In genomic region chr2:146220591-146221075, GRCm38 (mm10) we compare ENCODE assay signal across 9 mouse cellular contexts. TPM values are rescaled to one million over a fixed set of nuclear protein-coding genes. Genes with fewer than 3 reads are reported as not detected.
DNase-seq lines count a peak whose midpoint lies in the region; ATAC-seq lines count a peak whose summit lies in the region.
"Had no signal": no experiment of that assay in that cellular context is flagged by ENCODE, and none has a peak within 500 bp of the region (broad histone marks: within the 10 kb centered on the region; RNA-seq: fewer than 3 reads in every experiment).

No protein-coding gene starts in this region.

- H3K27me3 ChIP-seq in lung, embryonic 16.5 days (ENCODE audit: control insufficient read depth, insufficient read depth, low read depth, low read length): peaks cover 90% of the 10 kb centered on the region
- H3K27me3 ChIP-seq in limb, embryonic 10.5 days (ENCODE audit: low read depth, poor library complexity, severe bottlenecking): peaks cover 100% of the 10 kb centered on the region

- no peaks in the 10 kb centered on the region for H3K36me3 ChIP-seq in lung, embryonic 16.5 days (ENCODE audit: control insufficient read depth, insufficient read depth, low read length)
- H3K36me3 ChIP-seq in limb, embryonic 10.5 days: no peaks in the 10 kb centered on the region

- WGBS in lung, embryonic 16.5 days: 2% methylated on average over 24 of the region's 24 CpGs
- WGBS in limb, embryonic 10.5 days: 1% methylated on average over 24 of the region's 24 CpGs

- H3K9ac ChIP-seq in lung, embryonic 16.5 days (ENCODE audit: low read length): no peak overlapping the region

- ATAC-seq in lung, embryonic 16.5 days (ENCODE audit: low read depth): no peak

- H3K4me3 ChIP-seq in lung, embryonic 16.5 days (ENCODE audit: low read length): peak overlapping the region; percentile 55
- peak overlapping the region; percentile 64 for H3K4me3 ChIP-seq in limb, embryonic 10.5 days

- H3K9me3 ChIP-seq in lung, embryonic 16.5 days (ENCODE audit: control insufficient read depth, low read length): no peaks in the 10 kb centered on the region
- no peaks in the 10 kb centered on the region for H3K9me3 ChIP-seq in limb, embryonic 10.5 days (replicated peaks)

- no peak overlapping the region for H3K27ac ChIP-seq in lung, embryonic 16.5 days (ENCODE audit: low read length)
- H3K27ac ChIP-seq in limb, embryonic 10.5 days: no peak overlapping the region

- DNase-seq in cerebellum, adult 11-12 months: peak; percentile 7
- no peak for DNase-seq in cerebellum, adult 9-10 months
- DNase-seq in lung, postnatal 36 days: no peak
- peak; percentile 52 for DNase-seq in limb, embryonic 10.5 days (ENCODE audit: low spot score)
- DNase-seq in retina, postnatal 1 day: peak; percentile 85
- DNase-seq in gastrocnemius, adult 8-10 months (ENCODE audit: low spot score in 2 of 2): no peak
- no peak for DNase-seq in frontal cortex, adult 2 months (ENCODE audit: extremely low spot score in 1 of 2, low spot score in 1 of 2)

- H3K4me1 ChIP-seq in lung, embryonic 16.5 days (replicated peaks; ENCODE audit: control insufficient read depth, insufficient read depth, low read length): peaks cover 35% of the 10 kb centered on the region
- H3K4me1 ChIP-seq in limb, embryonic 10.5 days: peaks cover 59% of the 10 kb centered on the region

- H3K4me2 ChIP-seq in lung, embryonic 16.5 days (ENCODE audit: low read depth, low read length): peak overlapping the region; percentile 95; the same call in 1 of the 2 replicates

RNA-seq across cellular contexts. Expression of gene Insm1, which starts 1.1 kb away (rescaled TPM):
- polyA plus RNA-seq in lung, embryonic 16.5 days (2015; fragmentation: Nextera tagmentation; extraction: Ambion mirVana): 0.06 TPM in 1 of 2 replicates, not detected in the other
- 0.06 TPM in 1 of 2 replicates, not detected in the other for polyA plus RNA-seq in limb, embryonic 10.5 days (2016; fragmentation: Nextera tagmentation; extraction: Ambion mirVana)
- total RNA-seq in gastrocnemius, adult 8-10 months (2022): not detected
- polyA plus RNA-seq in frontal cortex, adult 2 months (2012; rRNA removed): 6.4 and 8.0 TPM in 2 replicates
- polyA plus RNA-seq: C2C12 had no signal

Comparison
In these comparisons a context has a peak if more than half of its experiments do, and no peak if none do; other contexts are left out.
1. DNase-seq: peak in cerebellum, adult 11-12 months (single experiment), limb, embryonic 10.5 days (single experiment) and retina, postnatal 1 day (single experiment); none in cerebellum, adult 9-10 months (single experiment), lung, postnatal 36 days (single experiment), gastrocnemius, adult 8-10 months (0 of 2) and frontal cortex, adult 2 months (0 of 2).